Mouse (Mus musculus) lung, adult 2 months (tissue): ENCODE measurements around the gene Cadm1.

Experiments
- CTCF ChIP-seq: fragments of 200-500 bp; IDR thresholded peaks from 2 replicates; pipeline ENCODE4 v1.5.1; 2011; ENCODE audit warnings: mild to moderate bottlenecking, low read length, control low read depth; ENCODE audit not compliant: insufficient read depth
- POLR2A ChIP-seq: fragments of 200-500 bp; IDR thresholded peaks from 2 replicates; pipeline ENCODE4 v1.6.1; 2011; ENCODE audit warnings: low read depth, mild to moderate bottlenecking, control low read depth, low read length, borderline replicate concordance; ENCODE audit errors: extremely low read depth

DNA sequence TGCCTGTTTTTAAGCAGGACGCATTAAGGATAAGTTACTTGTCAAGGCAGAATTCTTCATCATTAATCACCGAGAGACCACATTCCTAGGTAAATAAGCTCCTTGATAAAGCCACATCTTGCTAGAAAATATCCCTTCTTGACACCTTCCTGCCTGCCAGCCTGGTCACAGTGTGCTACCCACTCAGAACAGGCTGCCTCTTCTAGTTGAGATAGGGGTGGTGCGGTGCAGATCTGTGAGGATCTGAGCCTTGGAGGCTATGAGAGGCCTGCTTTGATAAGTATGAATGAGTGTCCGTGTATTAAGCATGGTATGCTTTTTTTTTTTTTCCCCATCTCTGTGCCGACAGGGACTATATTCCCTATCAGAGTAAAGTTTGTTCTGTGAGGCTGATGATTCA, 219.2 kb downstream of the Cadm1 start:
- TF ChIP-seq POLR2A: no peak
- no peak for TF ChIP-seq CTCF
